Mouse (Mus musculus): ENCODE measurements around the gene Slc40a1. TPM values are rescaled to one million over a fixed set of nuclear protein-coding genes. Genes with fewer than 3 reads are reported as not detected.

Slc40a1 gene
- polyA plus RNA-seq, 1 experiment from 2014 or later = 23.1 TPM

GRCm38 (mm10) chr1:45925500-45926392, 577 bp downstream of the Slc40a1 start:
- ATAC-seq (peak; percentile 97), DNase-seq (ENCODE audit: low spot score) (peak; percentile 91)
- H3K9me3 ChIP-seq (ENCODE audit: low read length) = no peaks in the 10 kb centered on the region
- H3K36me3 ChIP-seq (ENCODE audit: insufficient read depth, low read length) = no peaks in the 10 kb centered on the region
- H3K27me3 ChIP-seq (replicated peaks; ENCODE audit: insufficient read depth, low read length) = peaks cover 4% of the 10 kb centered on the region; the same call in 1 of the 2 replicates
- no peak for TF ChIP-seq EP300 (IDR thresholded peaks at IDR 0.05)
- peak; percentile 22; the same call in 1 of the 2 replicates for TF ChIP-seq CTCF (IDR thresholded peaks at IDR 0.05)
- peak overlapping the region; percentile 54 for H3K4me3 ChIP-seq (ENCODE audit: low read depth, low read length)
- peak overlapping the region; percentile 20 for H3K9ac ChIP-seq (replicated peaks; ENCODE audit: low read depth)
- peak overlapping the region; percentile 90 for H3K4me2 ChIP-seq (replicated peaks; ENCODE audit: low read depth, low read length)
- peaks cover 4% of the 10 kb centered on the region; the same call in 1 of the 2 replicates for H3K4me1 ChIP-seq (ENCODE audit: insufficient read depth, low read depth, low read length)
- WGBS = under 1% methylated on average over 52 of the region's 53 CpGs
- no peak overlapping the region for H3K27ac ChIP-seq (ENCODE audit: low read length)

DNA sequence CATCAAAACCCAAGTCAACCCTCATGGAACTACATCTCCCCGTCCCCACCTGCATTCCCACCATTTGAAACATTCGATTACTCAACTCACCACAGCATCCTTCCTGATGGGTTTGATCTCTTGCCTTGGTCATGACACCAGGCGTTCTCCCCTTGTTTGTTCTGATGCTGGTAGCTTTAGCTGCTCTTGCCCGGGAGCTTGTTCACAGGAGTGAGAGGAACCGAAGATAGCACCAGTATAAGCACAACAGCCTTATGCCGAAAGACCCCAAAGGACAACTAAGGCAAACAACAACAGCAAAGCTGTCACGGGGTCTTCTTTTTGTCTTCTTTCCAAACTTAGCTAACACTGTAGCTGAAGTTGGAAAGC, 1.2 kb downstream of the Slc40a1 start:
- H3K27ac ChIP-seq (ENCODE audit: low read length) = no peak overlapping the region
- peaks cover 4% of the 10 kb centered on the region; the same call in 1 of the 2 replicates for H3K4me1 ChIP-seq (ENCODE audit: insufficient read depth, low read depth, low read length)
- H3K27me3 ChIP-seq (replicated peaks; ENCODE audit: insufficient read depth, low read length) = peaks cover 4% of the 10 kb centered on the region; the same call in 1 of the 2 replicates
- TF ChIP-seq CTCF (IDR thresholded peaks at IDR 0.05) (no peak), EP300 (IDR thresholded peaks at IDR 0.05) (no peak)
- no peaks in the 10 kb centered on the region for H3K36me3 ChIP-seq (ENCODE audit: insufficient read depth, low read length)
- peak overlapping the region; percentile 90 for H3K4me2 ChIP-seq (replicated peaks; ENCODE audit: low read depth, low read length)
- ATAC-seq (peak; percentile 16), DNase-seq (ENCODE audit: low spot score) (no peak)
- H3K9me3 ChIP-seq (ENCODE audit: low read length) = no peaks in the 10 kb centered on the region
- H3K4me3 ChIP-seq (ENCODE audit: low read depth, low read length) = peak overlapping the region; percentile 54
- peak overlapping the region; percentile 20 for H3K9ac ChIP-seq (replicated peaks; ENCODE audit: low read depth)
- 3% methylated on average over 7 of the region's 7 CpGs for WGBS

DNA sequence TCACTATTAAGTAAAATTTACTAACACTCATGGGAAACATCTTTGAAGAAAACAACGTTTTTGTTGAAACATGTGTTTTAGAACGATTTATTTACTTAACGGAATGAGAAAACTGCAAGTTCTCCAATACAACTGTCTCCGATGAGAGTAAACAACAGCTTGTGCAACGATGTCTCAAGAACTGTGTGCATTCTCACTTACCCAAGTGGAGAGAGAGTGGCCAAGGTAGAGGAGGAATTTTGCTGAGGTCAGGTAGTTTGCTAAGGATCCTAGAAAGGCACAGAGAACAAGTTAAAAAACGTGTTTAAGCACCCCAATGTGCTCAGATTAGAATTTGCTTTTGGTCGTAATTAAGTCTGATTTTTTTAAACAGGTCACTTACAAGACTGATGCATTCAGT, 1.8 kb downstream of the Slc40a1 start:
- Histone ChIP-seq H3K9me3 (ENCODE audit: low read length) (no peaks in the 10 kb centered on the region), H3K9ac (replicated peaks; ENCODE audit: low read depth) (no peak overlapping the region), H3K4me2 (replicated peaks; ENCODE audit: low read depth, low read length) (peak overlapping the region; percentile 90; the same call in 1 of the 2 replicates), H3K4me1 (ENCODE audit: insufficient read depth, low read depth, low read length) (peaks cover 4% of the 10 kb centered on the region; the same call in 1 of the 2 replicates), H3K27me3 (replicated peaks; ENCODE audit: insufficient read depth, low read length) (peaks cover 4% of the 10 kb centered on the region; the same call in 1 of the 2 replicates), H3K4me3 (ENCODE audit: low read depth, low read length) (peak overlapping the region; percentile 54; the same call in 1 of the 2 replicates), H3K36me3 (ENCODE audit: insufficient read depth, low read length) (no peaks in the 10 kb centered on the region), H3K27ac (ENCODE audit: low read length) (no peak overlapping the region)
- no peak for TF ChIP-seq CTCF (IDR thresholded peaks at IDR 0.05)
- no peak for TF ChIP-seq EP300 (IDR thresholded peaks at IDR 0.05)
- ATAC-seq (no peak), DNase-seq (ENCODE audit: low spot score) (peak; percentile 55)
- WGBS = 29% methylated on average over 7 of the region's 7 CpGs

DNA sequence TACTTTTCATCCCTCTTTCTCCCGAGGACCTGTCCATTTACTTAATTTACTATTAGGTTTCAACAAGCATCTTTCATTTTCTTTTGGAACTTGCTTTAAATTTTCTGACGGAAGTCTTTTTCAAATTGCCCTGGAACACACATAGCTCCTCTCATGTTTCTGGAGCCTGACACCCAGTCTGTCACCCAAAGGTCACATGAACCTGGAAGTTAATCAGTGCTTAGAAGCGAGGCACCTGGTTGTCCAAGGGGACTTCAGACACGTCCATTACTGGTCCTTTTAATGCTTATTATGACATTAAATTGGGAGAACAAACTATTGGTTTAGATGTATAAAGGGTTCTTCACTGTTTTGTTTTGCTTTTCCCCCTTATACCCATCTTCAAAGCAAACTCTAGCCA, 3.0 kb downstream of the Slc40a1 start:
- no peak overlapping the region for H3K4me2 ChIP-seq (replicated peaks; ENCODE audit: low read depth, low read length)

DNA sequence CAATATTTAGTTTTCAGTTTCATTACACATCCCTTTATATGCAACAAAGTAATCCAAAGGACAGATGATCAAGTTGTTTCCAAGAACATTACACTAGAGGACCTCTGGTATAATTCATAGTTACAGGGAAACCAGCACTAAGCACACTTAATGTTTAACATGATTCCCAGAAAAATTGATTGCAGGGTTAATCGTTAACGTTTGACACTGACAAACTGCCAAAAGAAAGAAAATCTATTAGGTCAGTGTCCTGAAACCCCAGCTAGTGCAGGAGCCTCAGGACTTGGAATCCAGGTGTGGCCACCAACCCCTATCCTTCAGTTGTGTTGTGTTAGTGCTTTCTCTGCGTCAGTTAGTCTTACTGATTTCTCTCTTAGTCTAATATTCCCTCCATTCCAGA, 5.6 kb downstream of the Slc40a1 start:
- no peak for ATAC-seq
- H3K4me2 ChIP-seq (replicated peaks; ENCODE audit: low read depth, low read length) = no peak overlapping the region
- no peak for TF ChIP-seq EP300 (IDR thresholded peaks at IDR 0.05)
- no peak for TF ChIP-seq CTCF (IDR thresholded peaks at IDR 0.05)
- H3K4me1 ChIP-seq (ENCODE audit: insufficient read depth, low read depth, low read length) = no peaks in the 10 kb centered on the region; the same call in 1 of the 2 replicates
- H3K36me3 ChIP-seq (ENCODE audit: insufficient read depth, low read length) = 0 out of 2 replicates have a peak, but pooled peaks cover 3% of the 10 kb centered on the region
- no peaks in the 10 kb centered on the region for H3K27me3 ChIP-seq (replicated peaks; ENCODE audit: insufficient read depth, low read length)
- no peak overlapping the region for H3K9ac ChIP-seq (replicated peaks; ENCODE audit: low read depth)
- DNase-seq (ENCODE audit: low spot score) = no peak
- H3K27ac ChIP-seq (ENCODE audit: low read length) = no peak overlapping the region
- no peaks in the 10 kb centered on the region for H3K9me3 ChIP-seq (ENCODE audit: low read length)
- 79% methylated on average over 3 of the region's 3 CpGs for WGBS
- H3K4me3 ChIP-seq (ENCODE audit: low read depth, low read length) = no peak overlapping the region

More for the DNA sequence above, 3.0 kb downstream of the Slc40a1 start:
- H3K36me3 ChIP-seq (ENCODE audit: insufficient read depth, low read length) = no peaks in the 10 kb centered on the region
- WGBS = 78% methylated on average over 4 of the region's 4 CpGs
- no peak overlapping the region for H3K9ac ChIP-seq (replicated peaks; ENCODE audit: low read depth)
- H3K27ac ChIP-seq (ENCODE audit: low read length) = no peak overlapping the region
- H3K4me3 ChIP-seq (ENCODE audit: low read depth, low read length) = no peak overlapping the region
- no peak for ATAC-seq
- no peak for DNase-seq (ENCODE audit: low spot score)
- H3K4me1 ChIP-seq (ENCODE audit: insufficient read depth, low read depth, low read length) = peaks cover 4% of the 10 kb centered on the region; the same call in 1 of the 2 replicates
- no peaks in the 10 kb centered on the region for H3K9me3 ChIP-seq (ENCODE audit: low read length)
- peaks cover 4% of the 10 kb centered on the region; the same call in 1 of the 2 replicates for H3K27me3 ChIP-seq (replicated peaks; ENCODE audit: insufficient read depth, low read length)
- TF ChIP-seq EP300 (IDR thresholded peaks at IDR 0.05) (no peak), CTCF (IDR thresholded peaks at IDR 0.05) (no peak)

DNA sequence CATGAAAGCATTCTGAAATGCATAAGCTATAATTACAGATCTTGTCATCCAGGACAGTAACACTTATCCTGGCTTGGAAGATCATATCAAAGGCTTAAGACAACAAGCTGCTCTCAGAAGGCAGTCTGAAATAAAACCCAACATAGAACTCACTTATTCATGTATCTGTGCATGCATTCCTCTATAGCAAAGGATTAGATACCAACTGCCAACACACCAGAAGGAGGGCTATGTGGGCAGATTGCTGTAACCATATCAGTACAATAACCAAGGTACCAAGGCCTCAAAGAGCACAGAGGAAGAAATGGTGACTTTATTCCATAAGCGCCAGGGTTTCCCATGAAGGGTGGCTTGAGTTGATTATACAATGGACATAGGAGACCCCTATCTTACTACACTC, 6.6 kb downstream of the Slc40a1 start:
- no peaks in the 10 kb centered on the region for H3K27me3 ChIP-seq (replicated peaks; ENCODE audit: insufficient read depth, low read length)
- no peak for ATAC-seq
- WGBS = 94% methylated on average over 1 of the region's 1 CpGs

More for the DNA sequence above, 6.6 kb downstream of the Slc40a1 start:
- Histone ChIP-seq H3K36me3 (ENCODE audit: insufficient read depth, low read length) (0 out of 2 replicates have a peak, but pooled peaks cover 3% of the 10 kb centered on the region), H3K9ac (replicated peaks; ENCODE audit: low read depth) (no peak overlapping the region), H3K4me3 (ENCODE audit: low read depth, low read length) (no peak overlapping the region), H3K4me2 (replicated peaks; ENCODE audit: low read depth, low read length) (no peak overlapping the region), H3K27ac (ENCODE audit: low read length) (no peak overlapping the region), H3K9me3 (ENCODE audit: low read length) (no peaks in the 10 kb centered on the region), H3K4me1 (ENCODE audit: insufficient read depth, low read depth, low read length) (no peaks in the 10 kb centered on the region; the same call in 1 of the 2 replicates)
- no peak for TF ChIP-seq CTCF (IDR thresholded peaks at IDR 0.05)
- no peak for TF ChIP-seq EP300 (IDR thresholded peaks at IDR 0.05)
- no peak for DNase-seq (ENCODE audit: low spot score)
